Mouse (Mus musculus): ENCODE results near the gene Rhbdd2.
"Not testable (repeated sequence)": the region's sequence is repeated elsewhere in the genome, so short reads cannot be mapped to it uniquely, and the experiment has no call there.

- TF ChIP-seq POLR2A (IDR thresholded peaks at IDR 0.05; ENCODE audit: borderline replicate concordance, low read depth, low read length); CTCF (IDR thresholded peaks at IDR 0.05; ENCODE audit: low read depth, low read length): not testable (repeated sequence)
Measured at GRCm38 (mm10) chr5:135606717-135607116, 25.7 kb upstream of the Rhbdd2 start.
